Mouse (Mus musculus): ENCODE results near the gene Lrrc58. TPM values are rescaled to one million over a fixed set of nuclear protein-coding genes. Genes with fewer than 3 reads are reported as not detected.

Lrrc58 gene
- polyA plus RNA-seq, 1 experiment from 2014 or later, result 18.6 TPM

- peaks cover 34% of the 10 kb centered on the region; the same call in 1 of the 2 replicates for H3K36me3 ChIP-seq (ENCODE audit: inconsistent target)
- no peak overlapping the region for H3K4me3 ChIP-seq (ENCODE audit: inconsistent target)
- 98% methylated on average over 4 of the region's 4 CpGs for WGBS (ENCODE audit: missing documents)
- peaks cover 95% of the 10 kb centered on the region for H3K79me2 ChIP-seq (ENCODE audit: inconsistent target)
- no peak overlapping the region for H3K27ac ChIP-seq
Measured at GRCm38 (mm10) chr16:37879750-37880419, 11.7 kb downstream of the Lrrc58 start.

- no peak overlapping the region for H3K27ac ChIP-seq
- peaks cover 82% of the 10 kb centered on the region for H3K79me2 ChIP-seq (ENCODE audit: inconsistent target)
- H3K4me3 ChIP-seq (ENCODE audit: inconsistent target), result no peak overlapping the region
- 95% methylated on average over 2 of the region's 2 CpGs for WGBS (ENCODE audit: missing documents)
- peaks cover 34% of the 10 kb centered on the region; the same call in 1 of the 2 replicates for H3K36me3 ChIP-seq (ENCODE audit: inconsistent target)
Measured at GRCm38 (mm10) chr16:37881168-37881567, 13.0 kb downstream of the Lrrc58 start.

GRCm38 (mm10) chr16:37888986-37889385 is 20.8 kb downstream of the Lrrc58 start:
- H3K27ac ChIP-seq, result no peak overlapping the region
- peaks cover 4% of the 10 kb centered on the region; the same call in 1 of the 2 replicates for H3K79me2 ChIP-seq (ENCODE audit: inconsistent target)
- H3K36me3 ChIP-seq (ENCODE audit: inconsistent target), result no peaks in the 10 kb centered on the region
- no peak overlapping the region for H3K4me3 ChIP-seq (ENCODE audit: inconsistent target)
- WGBS (ENCODE audit: missing documents), result 89% methylated on average over 3 of the region's 3 CpGs

- Histone ChIP-seq H3K36me3 (ENCODE audit: inconsistent target) (no peaks in the 10 kb centered on the region), H3K4me3 (ENCODE audit: inconsistent target) (no peak overlapping the region), H3K27ac (no peak overlapping the region), H3K79me2 (ENCODE audit: inconsistent target) (no peaks in the 10 kb centered on the region)
- 100% methylated on average over 2 of the region's 2 CpGs for WGBS (ENCODE audit: missing documents)
Measured at GRCm38 (mm10) chr16:37892667-37893066, 24.5 kb downstream of the Lrrc58 start.

GRCm38 (mm10) chr16:37893381-37893780 is 25.2 kb downstream of the Lrrc58 start:
- 79% methylated on average over 6 of the region's 6 CpGs for WGBS (ENCODE audit: missing documents)
- Histone ChIP-seq H3K4me3 (ENCODE audit: inconsistent target) (no peak overlapping the region), H3K27ac (no peak overlapping the region), H3K79me2 (ENCODE audit: inconsistent target) (no peaks in the 10 kb centered on the region), H3K36me3 (ENCODE audit: inconsistent target) (no peaks in the 10 kb centered on the region)

- no peaks in the 10 kb centered on the region for H3K36me3 ChIP-seq (ENCODE audit: inconsistent target)
- WGBS (ENCODE audit: missing documents), result 94% methylated on average over 2 of the region's 2 CpGs
Measured at GRCm38 (mm10) chr16:37893942-37894341, 25.8 kb downstream of the Lrrc58 start.

GRCm38 (mm10) chr16:37898790-37899189 is 30.6 kb downstream of the Lrrc58 start:
- Histone ChIP-seq H3K4me3 (ENCODE audit: inconsistent target) (no peak overlapping the region), H3K27ac (no peak overlapping the region), H3K79me2 (ENCODE audit: inconsistent target) (no peaks in the 10 kb centered on the region), H3K36me3 (ENCODE audit: inconsistent target) (no peaks in the 10 kb centered on the region)
- WGBS (ENCODE audit: missing documents), result 90% methylated on average over 5 of the region's 5 CpGs

More at GRCm38 (mm10) chr16:37893942-37894341, 25.8 kb downstream of the Lrrc58 start:
- no peak overlapping the region for H3K4me3 ChIP-seq (ENCODE audit: inconsistent target)
- no peak overlapping the region for H3K27ac ChIP-seq
- H3K79me2 ChIP-seq (ENCODE audit: inconsistent target), result no peaks in the 10 kb centered on the region

- H3K36me3 ChIP-seq (ENCODE audit: inconsistent target), result no peaks in the 10 kb centered on the region
- H3K27ac ChIP-seq, result no peak overlapping the region
- no peak overlapping the region for H3K4me3 ChIP-seq (ENCODE audit: inconsistent target)
- 80% methylated on average over 2 of the region's 2 CpGs for WGBS (ENCODE audit: missing documents)
- no peaks in the 10 kb centered on the region for H3K79me2 ChIP-seq (ENCODE audit: inconsistent target)
Measured at GRCm38 (mm10) chr16:37899357-37899756, 31.2 kb downstream of the Lrrc58 start.

- Histone ChIP-seq H3K27ac (no peak overlapping the region), H3K4me3 (ENCODE audit: inconsistent target) (no peak overlapping the region), H3K36me3 (ENCODE audit: inconsistent target) (no peaks in the 10 kb centered on the region), H3K79me2 (ENCODE audit: inconsistent target) (no peaks in the 10 kb centered on the region)
- WGBS (ENCODE audit: missing documents), result 88% methylated on average over 10 of the region's 11 CpGs
Measured at GRCm38 (mm10) chr16:37901318-37901717, 33.1 kb downstream of the Lrrc58 start.

GRCm38 (mm10) chr16:37906456-37906855 is 38.3 kb downstream of the Lrrc58 start:
- H3K36me3 ChIP-seq (ENCODE audit: inconsistent target), result no peaks in the 10 kb centered on the region
- no peak overlapping the region for H3K4me3 ChIP-seq (ENCODE audit: inconsistent target)
- no peaks in the 10 kb centered on the region for H3K79me2 ChIP-seq (ENCODE audit: inconsistent target)
- 97% methylated on average over 3 of the region's 3 CpGs for WGBS (ENCODE audit: missing documents)
- no peak overlapping the region for H3K27ac ChIP-seq

- no peak overlapping the region for H3K4me3 ChIP-seq (ENCODE audit: inconsistent target)
- no peaks in the 10 kb centered on the region for H3K79me2 ChIP-seq (ENCODE audit: inconsistent target)
- no peak overlapping the region for H3K27ac ChIP-seq
- H3K36me3 ChIP-seq (ENCODE audit: inconsistent target), result no peaks in the 10 kb centered on the region
- 92% methylated on average over 1 of the region's 1 CpGs for WGBS (ENCODE audit: missing documents)
Measured at GRCm38 (mm10) chr16:37911086-37911485, 42.9 kb downstream of the Lrrc58 start.

- Histone ChIP-seq H3K4me3 (ENCODE audit: inconsistent target) (no peak within 1 kb of the TSS), H3K27ac (no peak within 1 kb of the TSS), H3K36me3 (ENCODE audit: inconsistent target) (no peaks in the 10 kb centered on the region), H3K79me2 (ENCODE audit: inconsistent target) (no peaks in the 10 kb centered on the region)
- WGBS (ENCODE audit: missing documents), result 6% methylated on average over 50 of the region's 53 CpGs
Measured at GRCm38 (mm10) chr16:37916138-37916817, 48.1 kb downstream of the Lrrc58 start, which contains the start of gene Gpr156. Gene Gpr156, plus strand, starts transcription at chr16:37916496.

- Histone ChIP-seq H3K27ac (no peak overlapping the region), H3K4me3 (ENCODE audit: inconsistent target) (no peak overlapping the region), H3K36me3 (ENCODE audit: inconsistent target) (no peaks in the 10 kb centered on the region), H3K79me2 (ENCODE audit: inconsistent target) (no peaks in the 10 kb centered on the region)
- 45% methylated on average over 7 of the region's 7 CpGs for WGBS (ENCODE audit: missing documents)
Measured at GRCm38 (mm10) chr16:37916818-37917201, 48.6 kb downstream of the Lrrc58 start.

GRCm38 (mm10) chr16:37919000-37919399 is 50.8 kb downstream of the Lrrc58 start:
- Histone ChIP-seq H3K27ac (no peak overlapping the region), H3K4me3 (ENCODE audit: inconsistent target) (no peak overlapping the region), H3K36me3 (ENCODE audit: inconsistent target) (no peaks in the 10 kb centered on the region), H3K79me2 (ENCODE audit: inconsistent target) (no peaks in the 10 kb centered on the region)
- 97% methylated on average over 6 of the region's 6 CpGs for WGBS (ENCODE audit: missing documents)

GRCm38 (mm10) chr16:37920842-37921409 is 52.7 kb downstream of the Lrrc58 start:
- H3K36me3 ChIP-seq (ENCODE audit: inconsistent target), result no peaks in the 10 kb centered on the region
- H3K4me3 ChIP-seq (ENCODE audit: inconsistent target), result no peak overlapping the region
- no peak overlapping the region for H3K27ac ChIP-seq
- H3K79me2 ChIP-seq (ENCODE audit: inconsistent target), result no peaks in the 10 kb centered on the region
- WGBS (ENCODE audit: missing documents), result 78% methylated on average over 8 of the region's 8 CpGs

All from macrophage (primary cell).